Mouse (Mus musculus) limb, embryonic 15.5 days (tissue): Measurements from ENCODE around the gene Agrp. TPM values are rescaled to one million over a fixed set of nuclear protein-coding genes. Genes with fewer than 3 reads are reported as not detected.

ENCODE experiments used
- ATAC-seq: fragments of 200-750 bp; cut with Nextera tagmentation; 2 replicates; pipeline ENCODE4 v1.8.0; 2017; ENCODE audit warnings: low read depth, moderate TSS enrichment; ENCODE audit not compliant: insufficient number of reproducible peaks, low FRiP score, low TSS enrichment
- H3K27ac ChIP-seq: fragments of 300-500 bp; sonication (generic); 2 replicates; pipeline ENCODE4 v1.5.1; 2015; ENCODE audit warnings: moderate library complexity, mild to moderate bottlenecking, inconsistent platforms
- H3K27me3 ChIP-seq: fragments of 300-500 bp; sonication (generic); 2 replicates; pipeline ENCODE4 v1.6.1; 2015; ENCODE audit warnings: inconsistent platforms
- H3K36me3 ChIP-seq: fragments of 300-500 bp; sonication (generic); 2 replicates; pipeline ENCODE4 v1.6.1; 2015; ENCODE audit warnings: inconsistent platforms
- H3K4me1 ChIP-seq: fragments of 300-500 bp; sonication (generic); 2 replicates; pipeline ENCODE4 v1.6.1; 2015; ENCODE audit warnings: inconsistent platforms
- H3K4me2 ChIP-seq: fragments of 300-500 bp; sonication (generic); 2 replicates; pipeline ENCODE4 v1.6.1; 2015; ENCODE audit warnings: mild to moderate bottlenecking, inconsistent platforms
- H3K4me3 ChIP-seq: fragments of 300-500 bp; sonication (generic); 2 replicates; pipeline ENCODE4 v1.5.1; 2015; ENCODE audit warnings: mild to moderate bottlenecking, inconsistent platforms
- H3K9ac ChIP-seq: fragments of 300-500 bp; sonication (generic); 2 replicates; pipeline ENCODE4 v1.6.1; 2015; ENCODE audit warnings: inconsistent platforms
- H3K9me3 ChIP-seq: fragments of 300-500 bp; sonication (generic); 2 replicates; pipeline ENCODE4 v1.6.1; 2016; ENCODE audit warnings: inconsistent platforms
- WGBS: fragments of 180-500 bp; shearing (Covaris S2); methylation state at CpG from one replicate; pipeline ENCODE4 v1.1.7; 2015; 5-methylcytosine and 5-hydroxymethylcytosine counted together
- polyA plus RNA-seq: library from polyadenylated mRNA; unstranded; fragments of >200 nt; fragmentation: Nextera tagmentation; extraction: Ambion mirVana; gene quantifications from 2 replicates; pipeline ENCODE4 v1.2.1, GENCODE M21; 2015

Agrp gene
- polyA plus RNA-seq = 1.8 and 2.4 TPM in 2 replicates

DNA sequence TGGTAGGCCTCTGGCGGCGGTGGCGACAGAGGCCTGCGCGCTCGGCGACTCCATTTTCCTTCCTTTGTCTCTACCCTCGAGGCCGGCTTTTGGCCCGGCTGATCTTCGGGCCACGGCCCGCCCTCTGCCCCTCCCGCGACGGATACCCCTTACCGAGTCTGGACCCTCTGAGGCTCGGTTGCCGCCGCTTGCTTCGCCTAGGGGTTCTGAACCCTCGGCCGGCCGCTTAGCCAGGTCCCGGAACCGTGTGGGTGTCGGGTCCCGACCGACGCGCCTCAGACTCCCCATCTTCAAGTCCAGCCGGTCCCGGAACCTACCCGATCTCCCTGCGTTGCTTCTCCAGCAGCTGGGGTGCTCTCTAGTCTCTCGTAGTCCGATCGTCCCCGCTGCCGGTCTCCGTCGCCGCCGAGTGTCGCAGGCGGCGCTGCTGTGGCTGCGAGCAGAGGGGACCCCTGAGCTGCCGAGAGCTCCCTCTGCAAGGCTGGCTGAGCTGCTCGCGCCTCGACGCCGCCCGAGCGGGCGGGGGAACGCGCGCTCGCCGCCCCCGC, at the start of gene Agrp:
Gene Agrp (minus strand): TSS at position 431 of the 548 bp plus-strand sequence.
- peak within 1 kb of the TSS; percentile 79 for H3K4me2 ChIP-seq
- peak within 1 kb of the TSS; percentile 95 for H3K9ac ChIP-seq
- H3K4me3 ChIP-seq = peak within 1 kb of the TSS; percentile 65
- no peaks in the 10 kb centered on the region for H3K9me3 ChIP-seq
- H3K27ac ChIP-seq = peak within 1 kb of the TSS; percentile 100
- peaks cover 29% of the 10 kb centered on the region for H3K4me1 ChIP-seq
- peak; percentile 36 for ATAC-seq
- no peaks in the 10 kb centered on the region for H3K27me3 ChIP-seq
- H3K36me3 ChIP-seq = no peaks in the 10 kb centered on the region
- WGBS = under 1% methylated on average over 63 of the region's 63 CpGs

DNA sequence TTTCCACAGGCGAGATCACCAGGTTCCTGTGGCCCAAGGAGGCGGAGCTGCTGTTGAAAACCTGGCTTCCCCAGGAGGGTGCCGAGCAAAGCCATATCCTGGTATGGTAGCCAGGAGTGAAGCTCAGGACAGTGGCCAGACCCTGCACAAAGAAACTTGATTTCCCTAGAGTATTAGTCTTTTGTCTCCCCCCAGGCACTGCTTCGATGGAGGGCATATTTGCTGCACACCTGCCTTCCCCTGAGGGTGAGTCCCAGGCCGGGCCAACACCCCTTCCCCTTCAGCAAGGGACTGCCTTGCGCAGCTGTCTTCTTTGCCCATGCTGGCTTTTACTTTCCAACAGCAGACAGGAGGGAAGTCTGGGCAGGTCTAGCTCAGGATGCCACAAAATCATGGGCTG, 49.4 kb upstream of the Agrp start:
- H3K27ac ChIP-seq = no peak overlapping the region
- H3K36me3 ChIP-seq = peaks cover 32% of the 10 kb centered on the region
- H3K4me2 ChIP-seq = no peak overlapping the region
- no peak overlapping the region for H3K9ac ChIP-seq
- ATAC-seq = no peak
- H3K27me3 ChIP-seq = no peaks in the 10 kb centered on the region; the same call in 1 of the 2 replicates
- no peak overlapping the region for H3K4me3 ChIP-seq
- H3K4me1 ChIP-seq = peaks cover 12% of the 10 kb centered on the region
- H3K9me3 ChIP-seq = no peaks in the 10 kb centered on the region
- 50% methylated on average over 6 of the region's 6 CpGs for WGBS

DNA sequence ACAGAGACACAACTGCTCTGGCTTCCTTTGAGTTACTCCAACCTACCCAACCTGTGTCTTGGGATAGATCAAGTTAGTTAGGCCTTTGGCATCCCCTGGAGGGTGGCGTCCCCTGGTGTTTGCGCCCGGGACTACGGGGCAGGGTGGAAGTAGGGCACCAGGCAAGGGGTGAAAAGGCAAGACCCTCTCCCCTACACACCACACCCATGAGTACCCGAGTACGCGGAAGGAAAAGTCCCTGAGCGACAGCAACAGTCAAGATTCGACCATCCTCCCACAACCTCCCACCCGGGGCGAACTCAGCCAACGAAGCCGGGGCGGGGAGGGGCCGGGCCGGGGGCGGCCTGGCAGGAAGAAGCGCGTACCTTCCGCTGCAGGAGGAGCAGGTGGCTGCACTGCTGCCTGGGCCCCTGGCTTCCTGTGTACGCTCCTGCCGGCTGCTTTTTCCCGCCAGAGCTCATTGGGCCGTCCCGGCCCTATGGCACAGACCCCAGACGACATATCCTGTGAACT, 48.7 kb upstream of the Agrp start, which contains the start of gene Carmil2:
Gene Carmil2 (plus strand): TSS at position 479 of the 513 bp plus-strand sequence.
- H3K36me3 ChIP-seq = peaks cover 39% of the 10 kb centered on the region
- peak within 1 kb of the TSS; percentile 20 for H3K4me3 ChIP-seq
- H3K27me3 ChIP-seq = no peaks in the 10 kb centered on the region; the same call in 1 of the 2 replicates
- ATAC-seq = 0 out of 2 replicates have a peak, but pooled peaks have one; percentile 31
- H3K27ac ChIP-seq = no peak within 1 kb of the TSS
- 6% methylated on average over 25 of the region's 26 CpGs for WGBS
- 0 out of 2 replicates have a peak within 1 kb of the TSS, but pooled peaks have one; percentile 2 for H3K9ac ChIP-seq
- no peaks in the 10 kb centered on the region for H3K9me3 ChIP-seq
- peak within 1 kb of the TSS; percentile 48 for H3K4me2 ChIP-seq
- peaks cover 12% of the 10 kb centered on the region for H3K4me1 ChIP-seq

DNA sequence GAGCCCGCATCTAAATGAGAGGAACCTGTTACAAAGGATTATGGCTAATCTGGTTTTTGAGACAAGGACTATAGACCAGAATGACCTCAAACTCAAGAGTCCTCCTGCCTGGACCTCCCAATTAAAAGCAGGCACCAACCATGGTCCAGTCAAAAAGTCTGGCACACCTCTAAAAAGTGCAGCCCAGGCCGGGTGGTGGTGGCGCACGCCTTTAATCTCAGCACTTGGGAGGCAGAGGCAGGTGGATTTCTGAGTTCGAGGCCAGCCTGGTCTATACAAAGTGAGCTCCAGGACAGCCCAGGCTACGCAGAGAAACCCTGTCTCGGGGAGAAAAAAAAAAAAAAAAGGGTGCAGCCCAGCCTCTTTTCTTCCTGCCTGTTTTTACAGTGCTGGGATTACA, 48.1 kb upstream of the Agrp start:
- H3K27ac ChIP-seq = no peak overlapping the region
- H3K4me3 ChIP-seq = no peak overlapping the region
- H3K27me3 ChIP-seq = no peaks in the 10 kb centered on the region; the same call in 1 of the 2 replicates
- no peaks in the 10 kb centered on the region for H3K9me3 ChIP-seq
- H3K9ac ChIP-seq = no peak overlapping the region
- peaks cover 44% of the 10 kb centered on the region for H3K36me3 ChIP-seq
- H3K4me1 ChIP-seq = peaks cover 12% of the 10 kb centered on the region
- no peak overlapping the region for H3K4me2 ChIP-seq
- no peak for ATAC-seq
- WGBS = 63% methylated on average over 7 of the region's 7 CpGs

DNA sequence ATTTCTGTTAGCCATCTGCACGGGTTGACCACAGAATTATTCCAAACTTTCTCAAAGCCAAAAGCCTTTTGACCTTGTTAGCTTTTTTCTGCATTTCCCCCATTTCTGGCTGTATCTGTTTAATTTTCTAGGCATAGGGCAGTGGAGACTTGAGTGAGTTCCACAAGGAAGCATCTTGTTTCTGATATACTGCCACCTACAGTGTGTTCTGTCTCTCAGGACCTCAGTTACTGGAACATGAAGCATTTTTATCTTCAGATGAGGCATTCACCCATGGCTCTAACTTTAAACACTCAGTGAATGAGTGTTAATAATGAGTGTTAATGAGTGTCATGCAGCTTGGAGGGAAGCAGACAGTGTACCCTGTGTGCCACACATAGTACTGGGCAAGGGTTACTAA, 40.7 kb upstream of the Agrp start:
- Histone ChIP-seq H3K4me1 (no peaks in the 10 kb centered on the region), H3K9ac (no peak overlapping the region), H3K27me3 (no peaks in the 10 kb centered on the region), H3K27ac (no peak overlapping the region), H3K4me2 (no peak overlapping the region), H3K36me3 (peaks cover 93% of the 10 kb centered on the region), H3K4me3 (no peak overlapping the region), H3K9me3 (no peaks in the 10 kb centered on the region)
- 84% methylated on average over 1 of the region's 1 CpGs for WGBS
- ATAC-seq = no peak

DNA sequence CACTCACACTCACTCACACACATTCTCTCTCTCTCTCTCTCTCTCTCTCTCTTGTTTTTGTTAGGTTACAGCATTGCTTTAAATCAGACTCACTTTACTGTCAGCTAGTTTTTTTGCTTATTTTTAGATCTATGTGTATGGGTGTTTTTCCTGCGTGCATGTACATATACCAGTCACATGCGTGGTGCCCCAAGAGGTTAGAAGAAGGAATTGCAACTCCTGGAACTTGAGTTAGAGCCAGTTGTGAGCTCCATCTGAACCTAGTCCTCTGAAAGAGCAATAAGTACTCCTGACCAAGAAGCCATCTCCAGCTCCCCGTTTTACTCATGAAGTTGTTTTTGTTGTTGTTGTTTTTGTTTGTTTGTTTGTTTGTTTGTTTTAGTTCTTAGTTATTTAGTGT, 24.0 kb upstream of the Agrp start:
- no peak overlapping the region for H3K4me3 ChIP-seq
- no peaks in the 10 kb centered on the region for H3K4me1 ChIP-seq
- H3K9me3 ChIP-seq = no peaks in the 10 kb centered on the region
- no peaks in the 10 kb centered on the region for H3K27me3 ChIP-seq
- 73% methylated on average over 3 of the region's 3 CpGs for WGBS
- ATAC-seq = no peak
- no peak overlapping the region for H3K27ac ChIP-seq
- peaks cover 28% of the 10 kb centered on the region for H3K36me3 ChIP-seq
- no peak overlapping the region for H3K4me2 ChIP-seq
- H3K9ac ChIP-seq = no peak overlapping the region

DNA sequence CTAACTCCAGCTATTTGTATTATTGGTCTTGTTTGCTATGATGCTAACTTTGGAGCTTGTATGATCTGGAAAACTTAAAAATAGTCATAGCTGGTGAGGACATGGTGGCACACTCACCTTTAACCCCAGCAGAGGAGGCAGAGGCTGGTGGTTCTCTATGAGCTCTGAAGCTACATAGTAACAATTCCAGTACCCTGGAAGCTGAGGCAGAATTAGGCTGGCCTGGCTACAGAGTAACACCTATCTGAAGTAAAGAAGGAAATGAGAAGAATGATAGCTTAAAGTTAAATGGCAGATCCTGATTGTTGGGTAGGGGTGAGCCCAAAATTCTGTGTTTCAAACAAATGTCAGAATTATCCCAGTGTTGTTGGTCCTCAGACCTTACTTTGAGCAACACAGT, 20.4 kb upstream of the Agrp start:
- no peak for ATAC-seq
- Histone ChIP-seq H3K9ac (no peak overlapping the region), H3K4me3 (no peak overlapping the region), H3K4me2 (no peak overlapping the region), H3K9me3 (no peaks in the 10 kb centered on the region), H3K27ac (no peak overlapping the region), H3K27me3 (no peaks in the 10 kb centered on the region), H3K36me3 (peaks cover 18% of the 10 kb centered on the region), H3K4me1 (no peaks in the 10 kb centered on the region)

DNA sequence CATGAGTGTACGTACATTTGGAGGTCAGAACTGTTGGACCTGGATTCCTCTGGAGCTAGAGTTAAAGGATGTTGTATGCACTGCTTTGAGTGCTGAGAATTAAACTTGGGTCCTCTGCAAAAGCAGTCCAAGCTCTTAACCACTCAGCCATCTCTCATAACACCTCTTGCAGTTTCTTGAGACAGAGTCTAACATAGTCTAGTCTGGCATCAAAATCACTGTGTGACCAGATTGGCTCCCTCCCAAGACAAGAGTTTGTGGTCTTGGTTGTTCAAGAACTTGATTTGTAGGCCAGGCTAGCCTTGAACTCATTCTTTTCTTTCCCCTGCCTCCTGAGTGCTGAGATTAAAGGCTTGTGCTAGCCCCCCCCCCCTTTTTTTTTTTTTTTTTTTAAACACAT, 11.7 kb upstream of the Agrp start:
- WGBS = 98% methylated on average over 1 of the region's 1 CpGs
- ATAC-seq = no peak
- Histone ChIP-seq H3K27ac (no peak overlapping the region), H3K27me3 (no peaks in the 10 kb centered on the region), H3K4me3 (no peak overlapping the region), H3K9ac (no peak overlapping the region), H3K9me3 (no peaks in the 10 kb centered on the region), H3K36me3 (peaks cover 45% of the 10 kb centered on the region), H3K4me1 (no peaks in the 10 kb centered on the region), H3K4me2 (no peak overlapping the region)

DNA sequence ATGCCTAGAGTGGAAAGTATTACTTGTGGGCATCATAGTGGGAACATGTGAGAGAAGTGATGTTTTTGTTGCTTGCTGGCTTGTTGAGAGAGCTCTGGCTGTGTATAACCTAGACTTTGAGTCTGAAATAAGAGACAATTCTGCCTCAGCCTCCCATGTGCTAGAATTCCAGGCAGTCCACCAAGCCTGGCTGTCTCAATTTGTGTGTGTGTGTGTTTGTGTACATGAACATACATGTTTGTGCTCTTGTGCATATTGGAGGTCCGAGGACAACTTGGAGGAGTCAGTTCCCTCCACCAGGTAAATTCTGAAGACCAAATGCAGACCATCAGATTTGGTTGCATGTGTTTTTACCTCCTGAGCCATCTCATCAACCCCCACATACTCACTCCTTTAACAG, 8.0 kb upstream of the Agrp start:
- Histone ChIP-seq H3K9ac (no peak overlapping the region), H3K4me2 (no peak overlapping the region), H3K36me3 (peaks cover 35% of the 10 kb centered on the region), H3K27me3 (no peaks in the 10 kb centered on the region), H3K9me3 (no peaks in the 10 kb centered on the region), H3K27ac (no peak overlapping the region), H3K4me3 (no peak overlapping the region), H3K4me1 (peaks cover 3% of the 10 kb centered on the region; the same call in 1 of the 2 replicates)
- 88% methylated on average over 1 of the region's 1 CpGs for WGBS
- ATAC-seq = no peak

DNA sequence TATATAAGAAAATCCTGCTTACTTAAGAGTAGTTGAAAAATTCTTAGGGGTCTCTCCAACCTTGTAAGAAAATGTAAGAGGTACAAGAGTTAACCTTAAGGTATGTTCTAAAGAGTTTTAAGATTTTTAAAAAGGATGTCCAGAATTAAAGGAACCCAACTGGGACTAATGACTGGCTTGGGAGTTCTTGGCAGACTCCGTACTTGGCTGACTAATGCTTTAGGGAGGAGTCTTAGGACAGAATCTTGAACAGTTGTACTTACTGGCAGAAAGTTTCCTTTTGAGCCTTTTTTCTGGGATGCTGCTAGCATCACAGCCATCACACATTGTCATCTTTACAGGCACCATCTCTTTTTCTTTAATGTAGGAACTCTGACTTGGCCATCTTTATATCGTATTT, 3.3 kb upstream of the Agrp start:
- Histone ChIP-seq H3K4me1 (peaks cover 24% of the 10 kb centered on the region), H3K9me3 (no peaks in the 10 kb centered on the region), H3K36me3 (peaks cover 17% of the 10 kb centered on the region), H3K9ac (no peak overlapping the region), H3K4me2 (no peak overlapping the region), H3K4me3 (no peak overlapping the region), H3K27me3 (no peaks in the 10 kb centered on the region), H3K27ac (no peak overlapping the region)
- ATAC-seq = no peak
- 61% methylated on average over 2 of the region's 2 CpGs for WGBS

DNA sequence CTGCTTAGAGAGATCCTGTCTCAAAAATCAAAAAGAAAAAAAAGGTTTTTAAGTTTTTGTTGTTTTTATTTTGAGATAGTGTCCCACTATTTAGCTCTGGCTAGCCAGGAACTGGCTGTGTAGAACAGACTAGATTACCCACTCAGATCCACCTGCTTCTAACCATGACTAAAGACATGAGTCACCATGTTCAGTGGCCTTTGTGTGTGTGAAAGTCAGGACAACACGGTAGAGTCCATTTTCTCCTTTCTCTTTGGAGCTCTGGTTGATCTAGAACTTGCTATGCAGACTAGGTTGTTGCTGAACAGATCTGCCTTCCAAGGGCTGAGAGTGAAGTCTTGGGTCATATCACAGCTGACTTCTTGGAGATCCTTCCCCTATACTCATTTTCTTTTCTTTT, 2.6 kb upstream of the Agrp start:
- H3K27me3 ChIP-seq = no peaks in the 10 kb centered on the region
- no peak overlapping the region for H3K9ac ChIP-seq
- no peak overlapping the region for H3K4me3 ChIP-seq
- H3K27ac ChIP-seq = peak overlapping the region; percentile 27
- ATAC-seq = no peak
- WGBS = 82% methylated on average over 1 of the region's 1 CpGs
- peaks cover 11% of the 10 kb centered on the region; the same call in 1 of the 2 replicates for H3K36me3 ChIP-seq
- H3K4me2 ChIP-seq = no peak overlapping the region
- peaks cover 28% of the 10 kb centered on the region for H3K4me1 ChIP-seq
- no peaks in the 10 kb centered on the region for H3K9me3 ChIP-seq

DNA sequence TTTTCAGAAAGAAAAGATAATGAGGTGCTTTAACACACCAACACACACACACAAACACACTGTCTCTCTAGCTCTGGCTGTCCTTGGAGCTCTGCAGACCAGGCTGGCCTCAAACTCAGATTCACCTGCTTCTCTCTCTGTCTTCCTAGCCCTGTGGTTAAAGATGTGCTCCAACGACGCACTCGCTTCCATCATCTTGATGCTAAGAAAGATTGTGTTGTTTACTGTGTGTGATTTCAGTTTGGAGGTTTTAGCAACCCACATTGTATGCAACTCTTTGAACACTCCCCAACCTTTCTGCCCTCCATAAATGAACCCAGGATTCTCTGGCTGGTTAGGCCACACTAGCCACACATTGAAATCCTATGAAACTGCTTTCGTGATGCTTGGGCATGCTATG, 1.3 kb upstream of the Agrp start:
- WGBS = 84% methylated on average over 4 of the region's 4 CpGs
- peaks cover 29% of the 10 kb centered on the region for H3K4me1 ChIP-seq
- no peaks in the 10 kb centered on the region for H3K27me3 ChIP-seq
- H3K4me2 ChIP-seq = peak overlapping the region; percentile 79
- H3K4me3 ChIP-seq = no peak overlapping the region
- H3K9me3 ChIP-seq = no peaks in the 10 kb centered on the region
- H3K9ac ChIP-seq = peak overlapping the region; percentile 17; the same call in 1 of the 2 replicates
- H3K27ac ChIP-seq = peak overlapping the region; percentile 54
- no peak for ATAC-seq
- peaks cover 2% of the 10 kb centered on the region; the same call in 1 of the 2 replicates for H3K36me3 ChIP-seq
